Mouse (Mus musculus) erythroblast, embryonic 14.5 days (primary cell): ENCODE data around the gene Rbms3.

ENCODE experiments used
- GATA1 ChIP-seq: IDR thresholded peaks from 2 replicates; pipeline ENCODE4 v1.6.1; 2012; ENCODE audit warnings: low read length, inconsistent platforms, mixed read lengths
- TAL1 ChIP-seq: IDR thresholded peaks from 3 replicates; pipeline ENCODE4 v1.6.1; 2012; ENCODE audit warnings: low read length, inconsistent platforms, mixed read lengths

DNA sequence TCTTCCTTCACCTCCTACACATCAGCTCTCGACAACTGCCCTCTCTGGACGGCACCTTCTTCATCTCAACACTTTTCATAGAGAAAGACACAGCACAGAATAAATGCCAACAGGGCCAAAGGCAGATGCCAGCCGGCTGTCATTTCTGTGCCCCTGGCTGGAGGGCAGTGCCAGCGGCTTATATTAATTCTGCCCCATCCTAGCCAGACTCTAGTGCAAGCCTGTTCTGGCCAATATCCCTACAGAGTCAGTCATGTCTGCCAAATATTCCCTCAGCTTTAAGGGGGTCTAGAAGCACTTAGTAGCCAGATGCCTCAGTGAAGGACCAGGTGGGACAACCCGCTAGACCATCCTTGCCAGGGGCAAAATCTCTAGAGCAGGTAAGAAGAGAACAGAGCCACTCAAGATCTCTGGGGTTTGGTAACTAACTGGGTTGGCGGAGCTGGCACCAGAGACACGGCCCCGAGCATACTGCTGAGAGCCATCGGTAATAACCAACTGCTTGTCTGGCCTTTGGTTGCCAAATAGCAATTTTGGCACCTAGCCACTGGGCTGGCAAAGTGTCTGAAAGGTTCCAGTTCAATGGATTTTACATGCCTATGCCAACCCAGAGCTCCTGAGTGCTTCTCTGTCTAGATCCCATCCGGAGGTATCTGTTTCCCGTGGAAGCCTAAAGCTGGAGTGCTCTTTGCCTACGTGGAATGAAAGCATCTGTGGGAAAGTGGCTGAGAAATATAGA lies 540.1 kb downstream of the Rbms3 start:
- TF ChIP-seq GATA1 (no peak), TAL1 (no peak)
